Mouse (Mus musculus): Measurements from ENCODE around the gene Ap2a1.

- no peak for TF ChIP-seq GATA1 (IDR thresholded peaks at IDR 0.05; ENCODE audit: low read length)
- no peak for TF ChIP-seq TAL1 (IDR thresholded peaks at IDR 0.05; ENCODE audit: low read length)
These were observed 20.6 kb upstream of the Ap2a1 start for GRCm38 (mm10) chr7:44949922-44950321.

All from erythroblast, embryonic 14.5 days (primary cell).